Mouse (Mus musculus): ENCODE results near the gene Lipe. TPM values are rescaled to one million over a fixed set of nuclear protein-coding genes. Genes with fewer than 3 reads are reported as not detected.

Gene Lipe
- polyA plus RNA-seq, 1 experiment, result 3.0 TPM

GRCm38 (mm10) chr7:25422286-25422841 is 23.9 kb upstream of the Lipe start:
- H3K79me3 ChIP-seq (ENCODE audit: low read depth), result no peaks in the 10 kb centered on the region
- no peaks in the 10 kb centered on the region for H3K79me2 ChIP-seq (ENCODE audit: control insufficient read depth, insufficient read depth)
- no peak overlapping the region for H3ac ChIP-seq (ENCODE audit: control insufficient read depth, insufficient read length, low read depth)
- H3K36me3 ChIP-seq (ENCODE audit: control insufficient read depth, insufficient read depth), result no peaks in the 10 kb centered on the region
- H3K27me3 ChIP-seq (ENCODE audit: control insufficient read depth, insufficient read depth, insufficient read length), result no peaks in the 10 kb centered on the region
- TF ChIP-seq CEBPB (IDR thresholded peaks at IDR 0.05; ENCODE audit: low read depth), result no peak
- TF ChIP-seq MYOD1 (IDR thresholded peaks at IDR 0.05; ENCODE audit: control insufficient read depth, insufficient read length, low read depth), result no peak
- no peak for TF ChIP-seq USF1 (IDR thresholded peaks at IDR 0.05; ENCODE audit: low read depth)
- TF ChIP-seq MAX (IDR thresholded peaks at IDR 0.05), result no peak
- TF ChIP-seq CTCF (IDR thresholded peaks at IDR 0.05; ENCODE audit: control insufficient read depth, insufficient read depth, insufficient read length), result no peak
- no peak for TF ChIP-seq FOSL1 (IDR thresholded peaks at IDR 0.05; ENCODE audit: insufficient read depth, low read length, poor library complexity, severe bottlenecking)
- TF ChIP-seq MYOG (IDR thresholded peaks at IDR 0.05; ENCODE audit: control insufficient read depth, extremely low read depth, insufficient read length), result no peak
- H3K4me3 ChIP-seq (ENCODE audit: insufficient read depth, poor library complexity, severe bottlenecking), result no peak overlapping the region

- no peaks in the 10 kb centered on the region for H3K79me2 ChIP-seq (ENCODE audit: control insufficient read depth, insufficient read depth)
- H3K79me3 ChIP-seq (ENCODE audit: low read depth), result no peaks in the 10 kb centered on the region
- no peak overlapping the region for H3ac ChIP-seq (ENCODE audit: control insufficient read depth, insufficient read length, low read depth)
- H3K4me3 ChIP-seq (ENCODE audit: insufficient read depth, poor library complexity, severe bottlenecking), result no peak overlapping the region
- no peaks in the 10 kb centered on the region for H3K36me3 ChIP-seq (ENCODE audit: control insufficient read depth, insufficient read depth)
- TF ChIP-seq MYOG (IDR thresholded peaks at IDR 0.05; ENCODE audit: control insufficient read depth, extremely low read depth, insufficient read length) (no peak), FOSL1 (IDR thresholded peaks at IDR 0.05; ENCODE audit: insufficient read depth, low read length, poor library complexity, severe bottlenecking) (no peak), CTCF (IDR thresholded peaks at IDR 0.05; ENCODE audit: control insufficient read depth, insufficient read depth, insufficient read length) (no peak), USF1 (IDR thresholded peaks at IDR 0.05; ENCODE audit: low read depth) (no peak), CEBPB (IDR thresholded peaks at IDR 0.05; ENCODE audit: low read depth) (no peak), MYOD1 (IDR thresholded peaks at IDR 0.05; ENCODE audit: control insufficient read depth, insufficient read length, low read depth) (no peak), MAX (IDR thresholded peaks at IDR 0.05) (no peak)
- peaks cover 4% of the 10 kb centered on the region for H3K27me3 ChIP-seq (ENCODE audit: control insufficient read depth, insufficient read depth, insufficient read length)
These were observed 21.4 kb upstream of the Lipe start for GRCm38 (mm10) chr7:25419943-25420342.

- Histone ChIP-seq H3K79me3 (ENCODE audit: low read depth) (no peaks in the 10 kb centered on the region), H3ac (ENCODE audit: control insufficient read depth, insufficient read length, low read depth) (no peak overlapping the region), H3K79me2 (ENCODE audit: control insufficient read depth, insufficient read depth) (no peaks in the 10 kb centered on the region), H3K27me3 (ENCODE audit: control insufficient read depth, insufficient read depth, insufficient read length) (peaks cover 4% of the 10 kb centered on the region), H3K4me3 (ENCODE audit: insufficient read depth, poor library complexity, severe bottlenecking) (no peak overlapping the region), H3K36me3 (ENCODE audit: control insufficient read depth, insufficient read depth) (no peaks in the 10 kb centered on the region)
- TF ChIP-seq MYOG (IDR thresholded peaks at IDR 0.05; ENCODE audit: control insufficient read depth, extremely low read depth, insufficient read length) (no peak), CTCF (IDR thresholded peaks at IDR 0.05; ENCODE audit: control insufficient read depth, insufficient read depth, insufficient read length) (no peak)
These were observed 21.0 kb upstream of the Lipe start for GRCm38 (mm10) chr7:25419536-25419935.

- TF ChIP-seq CTCF (IDR thresholded peaks at IDR 0.05; ENCODE audit: control insufficient read depth, insufficient read depth, insufficient read length), result no peak
- no peak for TF ChIP-seq MYOG (IDR thresholded peaks at IDR 0.05; ENCODE audit: control insufficient read depth, extremely low read depth, insufficient read length)
- no peak for TF ChIP-seq MAX (IDR thresholded peaks at IDR 0.05)
- TF ChIP-seq USF1 (IDR thresholded peaks at IDR 0.05; ENCODE audit: low read depth), result no peak
- no peak for TF ChIP-seq CEBPB (IDR thresholded peaks at IDR 0.05; ENCODE audit: low read depth)
- no peak for TF ChIP-seq MYOD1 (IDR thresholded peaks at IDR 0.05; ENCODE audit: control insufficient read depth, insufficient read length, low read depth)
- no peak for TF ChIP-seq FOSL1 (IDR thresholded peaks at IDR 0.05; ENCODE audit: insufficient read depth, low read length, poor library complexity, severe bottlenecking)
- Histone ChIP-seq H3K79me3 (ENCODE audit: low read depth) (no peaks in the 10 kb centered on the region), H3K4me3 (ENCODE audit: insufficient read depth, poor library complexity, severe bottlenecking) (no peak overlapping the region), H3K36me3 (ENCODE audit: control insufficient read depth, insufficient read depth) (no peaks in the 10 kb centered on the region), H3K79me2 (ENCODE audit: control insufficient read depth, insufficient read depth) (no peaks in the 10 kb centered on the region), H3K27me3 (ENCODE audit: control insufficient read depth, insufficient read depth, insufficient read length) (peaks cover 4% of the 10 kb centered on the region), H3ac (ENCODE audit: control insufficient read depth, insufficient read length, low read depth) (no peak overlapping the region)
These were observed 19.1 kb upstream of the Lipe start for GRCm38 (mm10) chr7:25417597-25417996.

GRCm38 (mm10) chr7:25412833-25413441 is 14.4 kb upstream of the Lipe start, which contains the start of gene Cxcl17:
Gene Cxcl17, minus strand, starts transcription at chr7:25412886.
- Histone ChIP-seq H3K79me2 (ENCODE audit: control insufficient read depth, insufficient read depth) (no peaks in the 10 kb centered on the region), H3K27me3 (ENCODE audit: control insufficient read depth, insufficient read depth, insufficient read length) (peaks cover 4% of the 10 kb centered on the region), H3K36me3 (ENCODE audit: control insufficient read depth, insufficient read depth) (no peaks in the 10 kb centered on the region), H3K4me3 (ENCODE audit: insufficient read depth, poor library complexity, severe bottlenecking) (no peak within 1 kb of the TSS), H3K79me3 (ENCODE audit: low read depth) (no peaks in the 10 kb centered on the region), H3ac (ENCODE audit: control insufficient read depth, insufficient read length, low read depth) (no peak within 1 kb of the TSS)
- no peak for TF ChIP-seq MYOG (IDR thresholded peaks at IDR 0.05; ENCODE audit: control insufficient read depth, extremely low read depth, insufficient read length)
- no peak for TF ChIP-seq USF1 (IDR thresholded peaks at IDR 0.05; ENCODE audit: low read depth)
- no peak for TF ChIP-seq FOSL1 (IDR thresholded peaks at IDR 0.05; ENCODE audit: insufficient read depth, low read length, poor library complexity, severe bottlenecking)
- TF ChIP-seq CEBPB (IDR thresholded peaks at IDR 0.05; ENCODE audit: low read depth), result no peak
- no peak for TF ChIP-seq MAX (IDR thresholded peaks at IDR 0.05)
- no peak for TF ChIP-seq CTCF (IDR thresholded peaks at IDR 0.05; ENCODE audit: control insufficient read depth, insufficient read depth, insufficient read length)
- TF ChIP-seq MYOD1 (IDR thresholded peaks at IDR 0.05; ENCODE audit: control insufficient read depth, insufficient read length, low read depth), result no peak

Measured in C2C12 (cell line).